Mouse (Mus musculus) regulatory T cell (primary cell): Measurements from ENCODE around the gene Sptbn4.

Experiments
- in situ Hi-C: fragments of 300-600 bp; cut with MboI, MseI; formaldehyde crosslinking; loops from one replicate; pipeline ENCODE4 v1.15.1; 2025; ENCODE audit warnings: high pct_unique_total_duplicates

Sptbn4 gene

DNA sequence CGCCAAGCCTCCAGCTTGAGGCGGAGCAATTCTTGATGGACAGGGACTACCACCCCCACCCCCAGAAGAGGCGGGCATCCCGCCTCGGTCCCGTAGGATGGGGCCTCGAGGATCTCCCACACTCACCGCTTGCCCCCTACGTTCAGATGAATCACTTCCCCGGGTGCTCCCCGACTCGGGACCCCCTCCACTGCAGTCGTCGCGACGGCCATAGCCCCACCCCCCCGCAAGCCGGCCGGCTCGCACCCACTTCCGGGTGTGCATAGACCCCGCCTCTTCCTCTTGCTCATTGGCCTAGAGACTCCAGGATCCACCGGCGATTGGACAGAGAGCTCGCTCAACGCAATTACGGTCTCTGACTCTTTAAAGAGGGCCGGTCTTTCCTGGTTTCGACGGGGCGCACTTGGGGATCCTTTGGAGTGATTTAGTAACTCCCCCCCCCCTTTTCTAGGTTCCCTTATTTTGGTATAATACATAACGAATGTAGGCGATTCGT lies 91.7 kb downstream of the Sptbn4 start, which contains the start of gene Shkbp1:
TSS of gene Shkbp1 (minus strand) at position 275 of the 496 bp plus-strand sequence.
- in situ Hi-C loops = no loop called here

DNA sequence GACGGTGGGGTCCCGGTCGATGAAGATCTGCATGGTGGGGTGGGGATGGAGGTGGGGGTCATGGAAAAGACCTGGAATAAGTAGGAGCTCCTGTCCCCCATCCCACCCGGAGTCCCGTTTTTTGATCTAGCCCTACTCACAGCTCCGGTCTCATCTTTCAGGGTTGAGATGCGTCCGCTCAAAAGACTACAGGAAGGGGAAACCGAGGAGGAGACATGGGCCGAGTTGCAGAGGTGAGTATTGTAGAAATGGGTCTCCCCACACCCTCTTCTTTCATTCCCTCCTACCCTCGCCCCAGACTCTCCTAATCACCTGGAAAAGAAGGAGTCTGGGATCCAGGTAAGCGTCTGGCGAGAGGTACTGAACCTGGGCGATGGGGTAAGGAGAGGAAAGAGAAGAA lies 92.2 kb downstream of the Sptbn4 start:
- in situ Hi-C loops = no loop called here

- in situ Hi-C loops = no loop called here
These were observed 92.7 kb downstream of the Sptbn4 start for GRCm38 (mm10) chr7:27354783-27355182.

GRCm38 (mm10) chr7:27354144-27354543 lies 93.3 kb downstream of the Sptbn4 start:
- in situ Hi-C loops = no loop called here

GRCm38 (mm10) chr7:27345444-27345843 lies 102.0 kb downstream of the Sptbn4 start:
- in situ Hi-C loops = no loop called here

DNA sequence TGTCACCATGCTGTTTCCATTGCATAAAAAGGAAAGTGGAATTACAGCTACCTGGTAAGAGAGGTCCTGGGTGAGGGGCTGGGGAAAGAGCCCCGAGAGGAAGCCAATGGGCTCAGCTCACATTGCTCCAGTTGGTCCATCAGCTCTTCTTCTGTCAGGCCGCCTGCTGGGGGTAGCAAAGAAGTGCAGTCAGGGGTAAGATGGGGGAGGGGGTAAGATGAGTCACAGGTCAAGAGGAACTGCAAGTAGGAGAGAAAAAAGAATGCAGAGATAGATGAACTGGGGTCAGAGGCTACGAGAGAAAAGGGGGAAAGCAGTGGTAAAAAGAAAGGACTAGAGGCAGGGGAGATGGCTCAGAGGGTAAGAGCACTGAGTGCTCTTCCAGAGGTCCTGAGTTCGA lies 104.9 kb downstream of the Sptbn4 start:
- in situ Hi-C loops = loop anchor here (5.0 kb wide), 1 partner anchor 35 kb away; no protein-coding TSS in a partner anchor

DNA sequence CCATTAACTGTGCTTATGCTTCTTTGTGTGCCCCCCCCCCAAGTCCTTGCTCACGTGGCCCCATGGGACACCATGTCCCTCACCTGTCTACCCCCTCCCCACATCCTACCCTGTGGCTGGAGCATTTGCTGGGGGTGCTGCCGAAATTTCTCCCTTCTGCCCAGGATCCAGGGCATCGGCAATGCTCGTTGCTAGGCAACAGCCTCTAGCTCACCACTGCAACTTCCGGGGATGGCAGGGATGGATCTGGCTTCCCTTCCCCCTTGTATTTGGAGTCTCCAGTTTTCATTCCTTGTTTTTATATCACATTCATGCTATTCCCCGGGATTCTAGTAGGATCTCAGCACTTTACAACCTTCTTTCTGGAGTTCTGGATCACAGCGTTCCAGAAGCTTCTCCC lies 108.0 kb downstream of the Sptbn4 start:
- in situ Hi-C loops = loop anchor here (10.0 kb wide), 1 partner anchor 1875 kb away; the partner anchor contains the start of gene Catsperg1

DNA sequence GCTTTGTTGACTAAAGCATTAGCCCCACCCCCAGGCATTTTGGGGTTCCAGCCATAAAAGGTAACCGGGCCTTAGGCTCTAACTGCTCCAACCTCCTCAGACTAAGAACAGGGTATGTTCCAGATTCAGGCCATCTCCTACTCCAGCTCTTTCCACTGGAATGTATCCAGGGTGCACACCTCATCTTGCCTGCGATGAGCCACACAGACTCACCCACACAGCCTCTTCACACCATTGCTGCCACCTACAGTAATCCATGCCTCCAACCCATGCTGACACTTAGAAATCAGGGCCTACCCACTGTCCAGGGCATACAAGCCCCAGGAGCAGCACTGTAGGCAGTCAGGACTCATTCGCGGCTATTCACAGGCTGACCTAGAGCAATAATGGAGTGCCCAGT lies 108.4 kb downstream of the Sptbn4 start:
- in situ Hi-C loops = loop anchor here (10.0 kb wide), 1 partner anchor 1876 kb away; the partner anchor contains the start of gene Catsperg1

GRCm38 (mm10) chr7:27337175-27337853 lies 110.2 kb downstream of the Sptbn4 start, which contains the start of gene Ltbp4:
Gene Ltbp4, minus strand, starts transcription at chr7:27337692.
- in situ Hi-C loops = loop anchor here (10.0 kb wide), 1 partner anchor 1877 kb away; the partner anchor contains the start of gene Catsperg1

DNA sequence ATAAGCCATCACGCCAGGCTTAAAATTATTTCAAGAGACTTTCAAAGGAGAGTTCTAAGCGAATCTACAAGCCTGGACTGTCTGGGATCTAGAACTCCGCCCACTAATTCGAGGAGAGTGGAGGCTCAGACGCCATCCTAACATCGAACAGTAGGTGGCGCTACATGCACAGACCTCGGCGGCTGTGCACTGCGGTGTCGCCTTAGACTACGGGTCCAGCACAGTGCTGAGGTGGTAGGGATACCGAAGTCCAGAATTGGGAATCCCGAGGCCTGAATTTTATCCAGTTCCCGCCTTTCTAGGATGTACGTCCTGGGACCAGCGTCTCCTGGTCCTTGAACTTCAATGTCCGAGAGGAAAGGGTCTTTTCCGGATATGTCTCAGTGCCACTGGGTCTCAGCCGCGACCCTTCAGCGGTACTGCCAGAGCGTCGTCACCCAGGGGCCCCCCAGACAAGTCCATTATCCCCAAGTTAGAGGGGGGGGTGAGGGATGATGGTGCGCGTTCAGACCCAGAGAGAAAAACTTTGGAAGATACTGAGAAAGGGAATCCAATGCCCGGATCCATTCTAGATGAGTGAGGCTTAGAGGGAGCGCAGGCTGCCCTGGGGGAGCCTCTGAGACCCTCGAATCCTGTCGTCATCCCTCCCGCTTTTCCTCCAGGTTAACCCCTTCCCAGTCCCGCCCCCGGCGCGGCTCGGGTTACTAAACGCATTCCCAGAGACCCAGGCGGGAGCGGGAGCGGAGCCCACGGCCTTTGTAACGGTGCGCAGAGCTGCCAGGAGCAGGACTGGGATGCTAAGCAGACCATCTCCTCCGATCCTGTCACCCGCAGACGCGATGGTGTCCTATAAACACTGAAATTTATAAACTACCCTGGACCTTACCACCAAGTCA lies 111.3 kb downstream of the Sptbn4 start:
- in situ Hi-C loops = loop anchor here (10.0 kb wide), 1 partner anchor 1879 kb away; the partner anchor contains the start of gene Catsperg1

GRCm38 (mm10) chr7:27335011-27335720 lies 112.3 kb downstream of the Sptbn4 start:
- in situ Hi-C loops = loop anchor here (10.0 kb wide), 1 partner anchor 1880 kb away; the partner anchor contains the start of gene Catsperg1

DNA sequence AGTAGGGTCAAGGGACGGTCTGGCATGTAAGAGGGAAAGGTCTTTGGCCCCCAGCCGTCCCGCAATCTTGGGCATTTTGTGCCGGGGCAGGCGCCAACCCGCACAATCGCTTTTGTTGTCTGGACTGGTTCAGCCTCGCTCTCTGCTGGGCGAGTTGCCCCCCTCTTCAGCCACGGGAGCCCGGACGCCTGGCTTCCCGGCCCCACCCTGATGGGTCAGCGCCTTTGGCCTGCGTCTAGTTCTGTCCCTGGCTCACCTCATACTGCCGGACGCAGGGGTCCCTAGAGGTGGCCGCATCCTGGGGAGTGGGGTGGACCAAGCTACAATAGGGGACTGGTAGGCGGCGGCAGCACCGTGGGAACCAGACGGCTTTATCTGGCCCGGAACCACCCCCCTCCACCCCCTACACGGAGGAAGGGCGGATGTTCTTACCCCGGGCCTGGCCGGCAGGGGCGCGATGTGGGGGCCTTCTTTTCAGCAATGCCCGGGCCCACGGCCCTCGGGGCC lies 113.0 kb downstream of the Sptbn4 start:
- in situ Hi-C loops = loop anchor here (10.0 kb wide), 1 partner anchor 1880 kb away; the partner anchor contains the start of gene Catsperg1

GRCm38 (mm10) chr7:27333316-27333941 lies 114.1 kb downstream of the Sptbn4 start:
- in situ Hi-C loops = loop anchor here (10.0 kb wide), 1 partner anchor 1881 kb away; the partner anchor contains the start of gene Catsperg1

GRCm38 (mm10) chr7:27332353-27333199 lies 114.9 kb downstream of the Sptbn4 start:
- in situ Hi-C loops = loop anchor here (10.0 kb wide), 1 partner anchor 1882 kb away; the partner anchor contains the start of gene Catsperg1

DNA sequence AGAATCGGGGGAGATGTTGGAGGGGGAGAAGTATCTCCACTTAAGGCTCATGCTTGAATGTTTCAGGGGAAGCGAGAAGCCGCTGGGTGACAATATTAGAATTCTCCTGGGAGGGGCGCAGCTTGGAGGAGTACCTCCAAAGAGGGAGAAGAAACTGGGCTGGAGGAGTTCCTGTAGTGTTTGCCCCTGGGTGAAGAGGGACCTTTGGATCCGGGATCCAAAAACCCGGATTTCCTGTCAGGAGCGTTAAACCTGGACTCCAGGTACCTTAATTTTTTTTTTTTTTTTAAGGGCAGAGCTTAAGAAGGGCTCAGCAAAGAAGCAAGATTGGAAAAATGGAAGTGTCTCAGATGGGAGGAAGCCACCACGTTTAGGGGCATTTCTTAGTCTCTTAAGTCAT lies 115.6 kb downstream of the Sptbn4 start:
- in situ Hi-C loops = loop anchor here (10.0 kb wide), 1 partner anchor 1883 kb away; the partner anchor contains the start of gene Catsperg1

- in situ Hi-C loops = loop anchor here (10.0 kb wide), 1 partner anchor 1883 kb away; the partner anchor contains the start of gene Catsperg1
These were observed 116.0 kb downstream of the Sptbn4 start for GRCm38 (mm10) chr7:27331541-27331851.

DNA sequence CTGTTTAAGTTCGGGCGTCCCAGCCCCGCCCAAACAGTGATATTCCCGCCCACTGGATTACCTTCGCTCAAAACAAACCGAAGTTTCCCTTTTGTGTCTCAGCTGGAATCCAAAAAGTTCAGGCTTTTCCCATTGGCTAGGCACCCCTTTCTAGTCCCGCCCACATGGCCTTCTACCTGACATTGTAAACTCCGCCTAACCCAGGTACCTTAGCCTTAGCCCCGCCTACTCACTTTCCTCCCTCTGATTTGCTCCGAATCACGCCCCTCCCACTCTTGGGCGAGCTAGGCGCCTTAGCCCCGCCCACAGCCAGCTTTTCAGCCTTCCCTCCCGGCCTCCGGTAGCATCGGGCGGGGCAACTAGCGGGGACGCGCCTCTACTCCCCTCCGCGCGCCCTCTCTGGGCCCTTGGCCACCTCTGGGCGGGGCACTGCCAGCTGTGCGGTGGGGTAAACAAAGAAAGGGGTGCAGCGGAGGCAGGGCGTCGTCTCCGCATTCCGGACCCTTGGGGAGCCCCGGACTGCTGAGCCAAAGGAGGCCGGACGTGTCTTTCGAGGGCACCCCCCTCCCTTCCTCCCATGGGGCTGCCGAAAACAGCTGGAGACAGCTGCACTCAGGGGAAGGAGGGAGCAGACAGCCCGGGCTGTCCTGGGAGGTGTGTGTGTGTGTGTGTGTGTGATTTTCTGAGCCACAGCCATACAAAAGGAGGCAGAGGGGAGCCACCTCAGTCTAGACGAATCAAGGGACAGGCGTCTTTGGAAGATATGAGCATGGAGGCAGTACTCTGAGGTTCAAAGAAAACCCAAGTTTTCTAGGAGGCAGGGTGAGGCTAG lies 116.6 kb downstream of the Sptbn4 start:
- in situ Hi-C loops = loop anchor here (10.0 kb wide), 1 partner anchor 1884 kb away; the partner anchor contains the start of gene Catsperg1

DNA sequence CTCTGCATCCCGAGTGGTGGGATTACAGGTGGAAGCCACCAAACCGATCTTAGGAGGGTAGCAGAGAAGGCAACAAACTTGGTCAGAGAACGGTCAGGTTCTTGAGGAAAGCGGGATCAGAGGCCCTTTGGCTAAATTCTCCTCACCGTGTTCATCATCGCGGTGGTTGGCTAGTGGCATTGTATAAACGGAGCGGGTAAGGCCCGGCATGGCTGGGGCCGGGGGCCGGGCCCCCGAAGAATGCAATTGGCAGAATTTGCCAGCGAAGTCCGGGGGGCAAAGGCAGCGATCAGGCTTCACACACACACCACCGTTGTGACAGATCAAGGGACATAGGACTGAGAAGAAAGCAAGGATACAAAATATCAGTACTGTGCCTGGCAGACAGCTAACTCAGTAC lies 117.5 kb downstream of the Sptbn4 start:
- in situ Hi-C loops = loop anchor here (10.0 kb wide), 1 partner anchor 1885 kb away; the partner anchor contains the start of gene Catsperg1
